Mouse (Mus musculus) macrophage (primary cell): ENCODE measurements at regions not wholly inside any gene's neighbourhood (a gene's known extent, or its start where the extent isn't known, plus 50 kb on each side); places are given as distances from the start of the nearest gene placed in this dataset.

ENCODE experiments used
- H3K27ac ChIP-seq: fragments of 350-480 bp; formaldehyde crosslinking; 2 replicates; pipeline ENCODE4 v1.9.0; 2021
- H3K36me3 ChIP-seq: fragments of 350-480 bp; formaldehyde crosslinking; 2 replicates; pipeline ENCODE4 v1.9.0; 2021; ENCODE audit errors: inconsistent target
- H3K4me3 ChIP-seq: fragments of 350-480 bp; formaldehyde crosslinking; 2 replicates; pipeline ENCODE4 v1.9.0; 2021; ENCODE audit errors: inconsistent target
- H3K79me2 ChIP-seq: fragments of 350-480 bp; formaldehyde crosslinking; 2 replicates; pipeline ENCODE4 v1.9.0; 2021; ENCODE audit errors: inconsistent target
- WGBS: methylation state at CpG from one replicate; pipeline ENCODE4 v1.1.7; 2026; ENCODE audit warnings: inconsistent platforms; ENCODE audit not compliant: missing documents; 5-methylcytosine and 5-hydroxymethylcytosine counted together

DNA sequence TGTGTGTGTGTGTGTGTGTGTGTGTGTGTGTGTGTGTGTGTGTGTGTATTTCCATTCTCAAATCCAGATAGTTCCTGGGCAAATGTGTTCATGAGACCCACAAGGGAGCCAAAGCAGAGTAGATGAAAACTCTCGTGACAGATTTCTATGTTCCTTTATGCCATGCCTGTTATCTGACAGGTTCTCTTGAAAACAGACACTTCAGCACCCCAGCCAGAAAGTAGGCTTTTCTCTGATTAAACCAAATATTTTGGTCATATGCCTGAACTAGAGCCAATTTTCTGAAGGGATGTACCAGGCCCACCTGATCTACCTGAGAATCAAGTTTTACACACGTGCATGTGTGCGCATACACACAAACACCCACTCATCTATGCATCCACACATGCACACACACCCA, 95.5 kb downstream of the Psat1 start:
- WGBS = 95% methylated on average over 2 of the region's 3 CpGs
- no peak overlapping the region for H3K27ac ChIP-seq

DNA sequence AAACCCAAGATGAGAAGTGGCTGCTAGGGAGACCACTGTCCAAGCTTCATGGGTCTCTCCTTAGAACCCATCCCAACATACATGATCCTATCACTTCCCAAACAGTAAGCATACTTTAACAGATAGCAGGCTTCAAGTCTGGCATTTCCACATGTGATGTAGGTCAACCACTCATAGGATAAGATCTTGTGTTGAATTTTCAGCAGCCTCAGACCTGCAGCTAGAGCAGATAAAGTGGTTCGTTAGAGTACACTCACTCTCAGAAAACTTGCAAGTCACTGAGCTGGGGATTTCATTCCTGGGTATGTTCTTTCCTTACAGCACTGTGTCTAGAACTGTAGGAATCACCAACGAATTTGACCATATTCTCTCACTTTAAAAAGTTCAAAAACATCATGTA, 96.4 kb downstream of the Psat1 start:
- Histone ChIP-seq H3K79me2 (no peaks in the 10 kb centered on the region), H3K36me3 (no peaks in the 10 kb centered on the region), H3K4me3 (no peak overlapping the region), H3K27ac (no peak overlapping the region)
- 40% methylated on average over 2 of the region's 2 CpGs for WGBS

More for the DNA sequence above, 95.5 kb downstream of the Psat1 start:
- Histone ChIP-seq H3K79me2 (no peaks in the 10 kb centered on the region), H3K36me3 (no peaks in the 10 kb centered on the region), H3K4me3 (no peak overlapping the region)

DNA sequence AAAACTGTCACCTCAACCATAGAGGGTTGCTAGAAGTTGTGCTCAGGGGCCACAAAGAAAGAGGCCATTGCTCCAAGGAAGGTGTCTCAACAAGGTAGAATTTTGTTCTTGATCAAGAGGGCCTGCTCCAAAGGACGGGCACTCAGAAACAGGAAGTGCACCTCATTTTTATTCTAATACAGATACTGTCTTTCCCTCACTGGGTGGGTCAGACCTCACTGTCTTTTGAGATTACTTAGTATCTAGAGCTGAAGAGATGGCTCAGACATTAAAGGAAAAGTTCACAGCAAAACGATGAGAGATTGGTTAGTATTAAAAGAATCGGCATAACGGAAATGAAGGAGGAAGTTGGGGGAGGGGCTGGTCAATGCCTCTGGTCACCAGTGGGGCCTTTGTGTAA, 97.9 kb downstream of the Psat1 start:
- no peak overlapping the region for H3K4me3 ChIP-seq
- H3K79me2 ChIP-seq = no peaks in the 10 kb centered on the region
- no peak overlapping the region for H3K27ac ChIP-seq
- no peaks in the 10 kb centered on the region for H3K36me3 ChIP-seq
- WGBS = 56% methylated on average over 4 of the region's 4 CpGs

DNA sequence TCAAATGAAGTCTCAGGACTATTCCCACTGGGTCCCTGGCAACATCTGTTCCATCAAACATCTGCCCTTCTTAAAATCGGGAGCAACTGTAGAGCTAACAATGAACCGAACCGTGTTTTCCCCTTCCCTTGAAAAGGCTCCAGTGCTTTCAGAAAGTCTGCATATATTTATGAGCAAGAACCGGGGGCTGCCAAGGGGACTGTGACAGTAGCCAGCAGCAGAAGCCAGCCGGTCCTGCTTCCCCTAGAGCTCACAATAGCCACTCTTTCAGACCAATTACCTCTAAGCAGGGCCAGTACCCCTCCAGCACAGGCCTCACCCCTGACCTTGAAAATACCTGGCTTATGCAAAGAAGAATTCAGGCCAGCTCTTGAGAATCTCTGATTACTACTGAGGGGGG, 108.8 kb downstream of the Psat1 start:
- no peak overlapping the region for H3K4me3 ChIP-seq
- no peak overlapping the region for H3K27ac ChIP-seq
- H3K36me3 ChIP-seq = no peaks in the 10 kb centered on the region
- no peaks in the 10 kb centered on the region for H3K79me2 ChIP-seq
- 76% methylated on average over 5 of the region's 5 CpGs for WGBS

DNA sequence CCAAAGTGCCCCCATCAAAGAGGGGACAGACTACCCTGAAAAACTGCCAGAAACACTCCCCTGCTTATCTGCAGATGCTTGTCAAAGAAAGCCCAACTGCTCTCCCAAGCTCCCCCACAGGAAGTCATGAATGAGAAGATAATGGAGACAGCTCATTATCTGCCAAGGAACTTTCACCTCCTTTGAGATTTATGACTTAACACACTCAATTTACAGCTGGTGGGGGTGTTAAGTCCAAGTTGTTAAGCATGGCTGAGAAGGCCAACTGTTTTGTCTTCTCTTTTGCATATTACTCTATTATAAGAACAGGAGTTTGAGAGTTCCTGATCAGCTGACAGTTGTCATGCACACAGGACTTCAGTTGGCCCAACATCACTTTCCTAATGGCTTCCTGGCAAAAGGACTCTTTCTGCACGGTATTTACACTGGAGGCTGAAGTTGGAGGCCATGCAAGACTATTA, 109.4 kb downstream of the Psat1 start:
- Histone ChIP-seq H3K36me3 (no peaks in the 10 kb centered on the region), H3K79me2 (no peaks in the 10 kb centered on the region), H3K4me3 (no peak overlapping the region), H3K27ac (no peak overlapping the region)
- WGBS = 20% methylated on average over 1 of the region's 1 CpGs

DNA sequence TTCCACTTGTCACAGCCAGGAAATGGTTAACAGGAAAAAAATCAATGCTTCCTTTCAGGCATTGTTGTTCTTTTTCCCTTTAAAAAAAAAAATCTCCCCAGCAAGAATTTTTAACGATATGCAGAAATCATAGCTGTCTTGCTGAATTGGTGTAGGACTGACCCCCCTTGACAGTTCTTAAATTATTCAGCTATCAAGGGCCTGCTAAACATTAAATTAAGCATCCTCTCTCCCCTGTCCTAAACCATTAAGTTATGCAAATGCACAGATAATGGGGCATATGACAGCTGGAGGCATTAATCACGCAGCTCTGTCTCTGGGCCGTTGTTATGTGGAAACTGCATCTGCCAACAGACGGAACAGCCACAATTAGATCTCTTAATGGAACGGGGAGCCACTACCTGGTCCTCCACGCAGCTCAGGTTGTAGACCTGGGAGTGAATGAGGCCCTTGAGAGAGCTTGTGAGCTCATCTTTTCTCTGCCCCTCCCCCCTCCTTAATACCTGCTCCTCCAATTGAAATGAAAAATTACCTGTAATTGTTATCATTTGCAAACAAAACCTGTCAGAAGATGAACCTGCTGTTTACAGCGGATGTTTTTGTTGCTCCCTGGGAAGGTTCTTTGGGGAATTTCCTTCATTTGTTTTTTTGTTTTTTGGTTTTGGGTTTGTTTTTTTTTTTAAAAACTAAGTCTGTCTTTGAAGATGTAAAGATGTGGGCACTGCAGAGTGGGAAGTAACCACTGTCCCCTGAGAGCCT, 110.0 kb downstream of the Psat1 start:
- no peak overlapping the region for H3K4me3 ChIP-seq
- no peaks in the 10 kb centered on the region for H3K79me2 ChIP-seq
- WGBS = 21% methylated on average over 7 of the region's 7 CpGs
- no peak overlapping the region for H3K27ac ChIP-seq
- H3K36me3 ChIP-seq = no peaks in the 10 kb centered on the region

DNA sequence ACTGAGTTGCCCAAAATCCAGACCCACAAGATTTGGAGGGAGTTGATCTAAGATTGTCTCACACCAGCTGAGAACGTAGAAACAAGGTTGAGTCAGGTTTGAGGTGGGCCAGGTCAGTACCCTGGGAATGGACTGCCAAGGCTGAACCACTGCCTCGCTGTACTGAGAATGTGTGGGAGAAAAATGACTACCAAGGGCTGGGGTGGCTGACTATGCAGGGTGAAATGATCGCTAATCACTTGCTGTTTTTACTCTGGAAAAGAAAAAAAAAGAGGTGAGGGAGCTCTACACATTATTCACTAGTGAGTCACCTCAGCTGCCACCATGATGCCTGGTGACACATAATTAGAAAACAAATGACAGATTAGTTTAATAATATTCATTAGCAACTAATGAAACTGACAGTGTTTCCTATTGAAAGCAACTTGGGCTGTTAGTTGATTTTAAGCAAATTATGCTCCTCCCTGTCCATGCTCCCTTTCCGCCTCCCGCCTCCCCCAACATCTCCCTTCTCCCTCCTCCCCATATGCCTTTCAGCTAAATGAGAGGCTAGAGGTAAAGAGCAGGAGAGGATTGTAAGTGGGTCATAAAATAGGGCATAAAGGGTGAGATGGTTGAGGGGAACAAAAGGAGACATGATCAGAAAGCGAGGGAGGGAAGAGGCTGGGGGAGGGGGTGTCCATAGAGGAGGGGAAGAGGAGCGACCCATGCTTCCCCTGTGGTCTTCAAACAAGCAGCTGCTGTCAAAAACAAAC, 110.8 kb downstream of the Psat1 start:
- no peak overlapping the region for H3K27ac ChIP-seq
- H3K36me3 ChIP-seq = no peaks in the 10 kb centered on the region
- WGBS = 81% methylated on average over 6 of the region's 7 CpGs
- H3K79me2 ChIP-seq = no peaks in the 10 kb centered on the region
- no peak overlapping the region for H3K4me3 ChIP-seq

DNA sequence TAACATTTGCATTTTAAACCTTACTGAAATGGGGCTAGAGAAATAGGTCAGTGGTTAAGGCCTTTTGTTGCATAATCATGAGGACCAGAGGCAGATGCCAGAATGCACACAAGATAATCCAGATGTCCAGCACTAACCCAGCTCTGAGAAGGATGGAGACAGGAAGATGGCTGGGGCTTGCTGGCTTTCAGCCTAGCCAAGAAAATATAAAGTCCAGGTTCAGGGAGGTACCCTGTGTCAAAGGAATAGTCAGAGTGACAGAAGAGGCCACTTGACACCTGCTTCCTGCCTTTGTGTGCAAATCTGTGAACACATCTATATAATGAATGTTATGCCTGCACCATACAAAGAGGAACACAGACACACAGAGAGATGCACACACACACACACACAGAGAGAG, 116.8 kb downstream of the Psat1 start:
- no peak overlapping the region for H3K27ac ChIP-seq
- no peaks in the 10 kb centered on the region for H3K36me3 ChIP-seq
- no peaks in the 10 kb centered on the region for H3K79me2 ChIP-seq
- H3K4me3 ChIP-seq = no peak overlapping the region

DNA sequence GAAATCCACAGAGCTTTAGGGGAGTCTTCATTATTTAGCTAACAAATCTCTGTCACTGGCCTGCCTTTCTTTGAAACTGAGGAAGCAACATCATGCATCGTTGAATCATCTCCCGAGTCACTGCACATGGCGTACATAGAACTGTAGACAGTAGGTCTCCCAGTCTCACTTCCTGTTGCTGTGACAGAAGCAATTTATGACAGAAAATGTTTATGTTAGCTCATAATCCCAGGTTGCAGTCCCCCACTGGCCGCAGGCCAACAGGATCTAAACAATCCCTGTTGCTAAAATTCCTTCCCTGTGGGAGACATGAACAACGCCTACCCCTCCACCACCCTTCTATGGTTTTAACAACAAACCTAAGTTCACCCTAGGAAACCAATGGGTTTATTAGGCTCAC, 118.0 kb downstream of the Psat1 start:
- Histone ChIP-seq H3K27ac (peak overlapping the region; percentile 61), H3K79me2 (no peaks in the 10 kb centered on the region), H3K36me3 (no peaks in the 10 kb centered on the region), H3K4me3 (no peak overlapping the region)
- 12% methylated on average over 5 of the region's 5 CpGs for WGBS

DNA sequence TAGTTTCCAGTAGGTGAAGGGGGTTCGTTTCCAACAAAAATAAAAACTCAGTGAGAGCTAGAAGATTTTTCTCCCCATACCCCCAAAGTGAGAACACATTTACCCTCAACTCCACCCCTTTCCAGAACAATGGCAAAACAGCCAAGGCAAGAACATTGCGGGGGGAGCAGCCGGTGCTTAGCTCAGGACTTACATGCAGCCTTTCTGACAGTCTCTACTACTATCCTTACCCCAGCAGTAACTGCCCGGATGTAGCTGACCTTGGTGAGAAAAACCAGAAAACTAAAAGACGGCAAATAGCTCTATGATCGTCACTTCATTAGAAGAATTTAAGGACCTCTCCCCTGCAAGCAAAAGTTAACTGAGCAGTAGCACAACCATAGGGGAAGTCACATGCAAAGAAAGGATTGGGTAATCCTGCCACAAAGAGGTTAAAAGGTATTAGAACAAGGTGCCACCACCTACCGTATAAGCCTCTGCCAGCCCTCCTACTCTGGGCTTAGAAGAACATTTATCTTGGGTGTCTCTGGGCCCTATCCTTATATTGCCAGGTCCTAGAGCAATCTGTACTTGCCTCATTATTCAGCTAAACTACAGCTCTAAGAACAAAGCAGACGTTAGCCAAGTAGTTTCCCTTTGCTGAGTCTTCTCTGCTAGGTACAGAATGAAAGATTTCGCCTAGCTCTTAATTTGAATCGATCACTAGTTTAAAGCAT, 119.0 kb downstream of the Psat1 start:
- Histone ChIP-seq H3K4me3 (no peak overlapping the region), H3K27ac (peak overlapping the region; percentile 61), H3K36me3 (no peaks in the 10 kb centered on the region), H3K79me2 (no peaks in the 10 kb centered on the region)
- 76% methylated on average over 10 of the region's 10 CpGs for WGBS

DNA sequence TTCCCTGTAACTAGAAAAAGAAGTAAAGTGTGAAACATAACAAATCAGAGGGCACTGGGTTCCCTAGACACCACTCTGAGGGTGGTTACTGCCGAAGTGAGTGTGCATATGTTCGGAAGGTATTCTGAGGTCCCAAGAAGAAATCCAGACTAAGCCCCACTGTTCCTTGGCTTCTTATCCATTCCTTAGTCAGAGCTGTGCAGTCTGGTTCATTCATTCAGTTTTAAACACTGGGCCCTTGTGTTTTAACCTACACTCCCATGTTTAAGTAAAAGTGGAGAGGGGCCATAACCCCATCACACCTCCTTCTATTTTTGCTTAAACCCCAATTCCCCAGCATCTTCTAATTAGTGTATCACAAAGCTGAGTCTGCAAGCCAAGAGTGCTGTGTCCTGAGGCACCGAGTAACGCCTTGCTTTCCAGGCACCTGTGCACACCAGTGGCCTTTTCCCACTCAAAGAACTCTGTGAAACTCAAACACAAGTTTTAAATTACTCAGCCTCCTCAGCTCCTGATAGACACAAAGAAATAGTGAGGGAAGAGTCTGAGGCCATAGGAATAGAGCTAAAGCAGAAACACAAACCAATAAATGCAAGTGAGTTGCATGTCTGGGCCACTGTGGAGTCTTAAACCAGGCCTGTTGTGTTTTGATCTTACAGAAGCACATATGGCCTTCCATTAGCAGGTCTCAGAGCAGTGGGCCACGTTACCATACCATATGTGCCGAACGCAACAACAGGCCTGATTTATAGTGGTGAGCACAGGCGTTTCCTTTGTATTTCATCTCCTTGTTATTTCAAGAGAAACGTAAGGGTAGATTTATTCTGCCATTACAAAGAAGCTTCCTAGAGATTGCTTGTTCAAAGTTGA, 119.8 kb downstream of the Psat1 start:
- no peak overlapping the region for H3K27ac ChIP-seq
- WGBS = 96% methylated on average over 9 of the region's 9 CpGs
- H3K36me3 ChIP-seq = no peaks in the 10 kb centered on the region
- no peaks in the 10 kb centered on the region for H3K79me2 ChIP-seq
- H3K4me3 ChIP-seq = no peak overlapping the region

DNA sequence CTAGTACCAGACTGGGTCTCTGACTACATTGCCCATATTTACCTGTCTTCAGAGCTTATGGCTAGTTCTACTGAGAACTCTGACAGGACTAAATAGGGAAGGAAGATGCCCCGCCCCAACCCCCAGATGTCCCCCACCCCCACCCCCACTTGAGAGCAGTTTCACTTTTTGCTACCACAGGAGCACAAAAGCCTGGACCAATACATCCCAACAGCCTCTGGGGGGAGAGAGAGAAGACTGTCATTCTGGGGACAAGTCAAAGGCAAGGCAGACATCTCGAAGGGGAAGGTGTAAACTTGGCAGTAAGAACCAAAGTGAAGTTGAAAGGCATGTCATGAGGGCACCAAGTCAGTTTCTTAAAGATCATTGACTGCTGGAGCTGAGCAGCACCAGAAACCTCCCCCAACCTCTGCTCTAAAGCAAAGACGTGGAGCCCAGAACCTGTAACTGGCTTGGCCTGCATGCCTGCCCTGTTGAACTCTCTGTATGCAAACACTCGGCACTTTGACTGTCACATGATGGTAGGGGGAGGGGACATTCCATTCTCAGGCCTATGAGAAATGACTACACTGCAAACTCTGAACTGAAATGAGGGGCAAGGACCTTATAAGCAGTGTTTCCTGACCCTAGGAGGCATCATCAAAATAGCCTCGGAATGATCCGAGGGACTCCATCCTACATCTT, 123.3 kb downstream of the Psat1 start:
- Histone ChIP-seq H3K79me2 (no peaks in the 10 kb centered on the region), H3K27ac (no peak overlapping the region), H3K4me3 (no peak overlapping the region), H3K36me3 (no peaks in the 10 kb centered on the region)
- WGBS = 61% methylated on average over 5 of the region's 6 CpGs

DNA sequence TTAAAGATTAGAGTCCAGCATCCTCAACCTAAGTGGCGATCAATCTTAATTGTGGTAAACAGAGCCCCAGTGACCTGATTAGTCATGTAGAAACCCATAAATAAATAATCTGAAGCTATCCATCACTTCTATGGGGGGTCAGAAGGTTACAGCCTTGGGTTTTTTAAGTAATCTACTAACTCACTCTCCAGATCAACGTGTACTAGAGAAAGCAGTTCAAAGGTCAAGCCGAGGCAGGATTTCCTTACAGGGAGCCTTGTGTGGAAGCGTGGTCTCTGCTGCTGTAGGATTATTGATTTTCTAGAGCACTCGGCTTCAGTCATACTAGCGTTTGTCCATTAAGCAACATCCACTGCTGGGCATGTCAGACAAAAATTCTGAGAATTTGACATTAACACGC, 127.1 kb downstream of the Psat1 start:
- H3K36me3 ChIP-seq = no peaks in the 10 kb centered on the region
- H3K27ac ChIP-seq = no peak overlapping the region
- 92% methylated on average over 7 of the region's 7 CpGs for WGBS
- H3K79me2 ChIP-seq = no peaks in the 10 kb centered on the region
- H3K4me3 ChIP-seq = no peak overlapping the region

DNA sequence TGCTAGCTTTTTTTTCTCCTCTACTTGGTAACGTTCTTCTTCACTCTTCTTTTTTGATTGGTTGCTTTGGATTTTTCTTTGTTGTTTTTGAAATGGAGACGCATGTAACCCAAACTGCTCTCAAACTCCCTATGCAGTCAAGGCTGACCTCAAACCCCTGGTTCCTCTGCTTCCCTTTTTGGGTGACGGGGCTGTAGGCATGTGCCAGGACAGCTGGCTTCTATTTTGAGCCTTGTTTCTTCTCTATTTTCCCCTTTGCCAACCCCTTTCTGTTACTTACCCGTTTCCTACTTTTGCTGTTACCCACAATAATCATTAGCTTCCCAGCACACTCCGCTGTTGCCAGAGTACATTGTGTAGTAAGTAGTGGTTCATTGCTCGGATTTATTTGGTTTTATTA, 132.0 kb downstream of the Psat1 start:
- Histone ChIP-seq H3K36me3 (no peaks in the 10 kb centered on the region), H3K27ac (peak overlapping the region; percentile 74), H3K79me2 (no peaks in the 10 kb centered on the region), H3K4me3 (no peak overlapping the region)
- WGBS = 1% methylated on average over 6 of the region's 6 CpGs
